Mouse (Mus musculus): ENCODE measurements at regions not wholly inside any gene's neighbourhood (a gene's known extent, or its start where the extent isn't known, plus 50 kb on each side); places are given as distances from the start of the nearest gene placed in this dataset.

- Histone ChIP-seq H3K27ac (ENCODE audit: insufficient read depth, low read depth, low read length, poor library complexity, severe bottlenecking) (peak overlapping the region; percentile 58; the same call in 1 of the 2 replicates), H3K36me3 (ENCODE audit: control insufficient read depth, insufficient read depth, low read length, poor library complexity, severe bottlenecking) (no peaks in the 10 kb centered on the region), H3K9me3 (ENCODE audit: control insufficient read depth, insufficient read depth, low read depth, low read length) (no peaks in the 10 kb centered on the region), H3K4me3 (ENCODE audit: insufficient read depth in 1 of 2, low read depth in 1 of 2, low read length in 2 of 2, poor library complexity in 1 of 2, severe bottlenecking in 1 of 2) (no peak overlapping the region), H3K4me1 (ENCODE audit: control insufficient read depth in 2 of 2, insufficient read depth in 2 of 2, low read length in 2 of 2, poor library complexity in 1 of 2) (peaks cover 0 to 5% of the 10 kb centered on the region in 2 experiments; a peak in 1 of 4 replicates), H3K9ac (ENCODE audit: insufficient read depth, low read depth, low read length, poor library complexity, severe bottlenecking) (no peak overlapping the region)
- TF ChIP-seq HCFC1 (IDR thresholded peaks at IDR 0.05; ENCODE audit: borderline replicate concordance, insufficient read depth, low read length) (no peak), ZC3H11A (IDR thresholded peaks at IDR 0.05; ENCODE audit: borderline replicate concordance, low read depth, low read length) (no peak), CHD2 (IDR thresholded peaks at IDR 0.05; ENCODE audit: low read depth, low read length) (no peak), ZNF384 (IDR thresholded peaks at IDR 0.05; ENCODE audit: low read depth, low read length) (no peak), MAFK (IDR thresholded peaks at IDR 0.05; ENCODE audit: insufficient read depth, low read depth, low read length) (no peak)
- in situ Hi-C loops (cut with MboI; ENCODE audit: low sequenced_read_pairs in 2 of 2, unreplicated experiment in 2 of 2): no loop called here
- DNase-seq (ENCODE audit: low read depth, low spot score): peak; percentile 50
These were observed 171.7 kb upstream of the Brinp3 start for GRCm38 (mm10) chr1:146322862-146323261.

GRCm38 (mm10) chr1:146337049-146337448 lies 157.5 kb upstream of the Brinp3 start:
- H3K27ac ChIP-seq (ENCODE audit: insufficient read depth, low read depth, low read length, poor library complexity, severe bottlenecking): no peak overlapping the region
- no peak overlapping the region for H3K4me3 ChIP-seq (ENCODE audit: insufficient read depth in 1 of 2, low read depth in 1 of 2, low read length in 2 of 2, poor library complexity in 1 of 2, severe bottlenecking in 1 of 2)
- no peaks in the 10 kb centered on the region for H3K36me3 ChIP-seq (ENCODE audit: control insufficient read depth, insufficient read depth, low read length, poor library complexity, severe bottlenecking)
- H3K4me1 ChIP-seq (ENCODE audit: control insufficient read depth in 2 of 2, insufficient read depth in 2 of 2, low read length in 2 of 2, poor library complexity in 1 of 2): no peaks in the 10 kb centered on the region
- in situ Hi-C loops (cut with MboI; ENCODE audit: low sequenced_read_pairs in 2 of 2, unreplicated experiment in 2 of 2): no loop called here
- no peak for DNase-seq (ENCODE audit: low read depth, low spot score)
- H3K9ac ChIP-seq (ENCODE audit: insufficient read depth, low read depth, low read length, poor library complexity, severe bottlenecking): no peak overlapping the region
- no peaks in the 10 kb centered on the region for H3K9me3 ChIP-seq (ENCODE audit: control insufficient read depth, insufficient read depth, low read depth, low read length)
- TF ChIP-seq MAFK (IDR thresholded peaks at IDR 0.05; ENCODE audit: insufficient read depth, low read depth, low read length) (no peak), ZC3H11A (IDR thresholded peaks at IDR 0.05; ENCODE audit: borderline replicate concordance, low read depth, low read length) (no peak), ZNF384 (IDR thresholded peaks at IDR 0.05; ENCODE audit: low read depth, low read length) (no peak), HCFC1 (IDR thresholded peaks at IDR 0.05; ENCODE audit: borderline replicate concordance, insufficient read depth, low read length) (no peak), CHD2 (IDR thresholded peaks at IDR 0.05; ENCODE audit: low read depth, low read length) (no peak)

- Histone ChIP-seq H3K27ac (ENCODE audit: insufficient read depth, low read depth, low read length, poor library complexity, severe bottlenecking) (no peak overlapping the region), H3K4me3 (ENCODE audit: insufficient read depth in 1 of 2, low read depth in 1 of 2, low read length in 2 of 2, poor library complexity in 1 of 2, severe bottlenecking in 1 of 2) (no peak overlapping the region), H3K9me3 (ENCODE audit: control insufficient read depth, insufficient read depth, low read depth, low read length) (no peaks in the 10 kb centered on the region), H3K9ac (ENCODE audit: insufficient read depth, low read depth, low read length, poor library complexity, severe bottlenecking) (no peak overlapping the region), H3K36me3 (ENCODE audit: control insufficient read depth, insufficient read depth, low read length, poor library complexity, severe bottlenecking) (no peaks in the 10 kb centered on the region), H3K4me1 (ENCODE audit: control insufficient read depth in 2 of 2, insufficient read depth in 2 of 2, low read length in 2 of 2, poor library complexity in 1 of 2) (no peaks in the 10 kb centered on the region)
- DNase-seq (ENCODE audit: low read depth, low spot score): peak; percentile 3
- TF ChIP-seq MAFK (IDR thresholded peaks at IDR 0.05; ENCODE audit: insufficient read depth, low read depth, low read length): peak; percentile 55; the same call in 1 of the 2 replicates
- TF ChIP-seq ZNF384 (IDR thresholded peaks at IDR 0.05; ENCODE audit: low read depth, low read length): no peak
- in situ Hi-C loops (cut with MboI; ENCODE audit: low sequenced_read_pairs in 2 of 2, unreplicated experiment in 2 of 2): no loop called here
These were observed 137.6 kb upstream of the Brinp3 start for GRCm38 (mm10) chr1:146356964-146357363.

- Histone ChIP-seq H3K27ac (ENCODE audit: insufficient read depth, low read depth, low read length, poor library complexity, severe bottlenecking) (no peak overlapping the region), H3K4me1 (ENCODE audit: control insufficient read depth in 2 of 2, insufficient read depth in 2 of 2, low read length in 2 of 2, poor library complexity in 1 of 2) (no peaks in the 10 kb centered on the region), H3K4me3 (ENCODE audit: insufficient read depth in 1 of 2, low read depth in 1 of 2, low read length in 2 of 2, poor library complexity in 1 of 2, severe bottlenecking in 1 of 2) (no peak overlapping the region), H3K9me3 (ENCODE audit: control insufficient read depth, insufficient read depth, low read depth, low read length) (no peaks in the 10 kb centered on the region), H3K36me3 (ENCODE audit: control insufficient read depth, insufficient read depth, low read length, poor library complexity, severe bottlenecking) (no peaks in the 10 kb centered on the region), H3K9ac (ENCODE audit: insufficient read depth, low read depth, low read length, poor library complexity, severe bottlenecking) (no peak overlapping the region)
- in situ Hi-C loops (cut with MboI; ENCODE audit: low sequenced_read_pairs in 2 of 2, unreplicated experiment in 2 of 2): no loop called here
- TF ChIP-seq HCFC1 (IDR thresholded peaks at IDR 0.05; ENCODE audit: borderline replicate concordance, insufficient read depth, low read length) (no peak), CHD2 (IDR thresholded peaks at IDR 0.05; ENCODE audit: low read depth, low read length) (no peak), MAFK (IDR thresholded peaks at IDR 0.05; ENCODE audit: insufficient read depth, low read depth, low read length) (no peak), ZNF384 (IDR thresholded peaks at IDR 0.05; ENCODE audit: low read depth, low read length) (no peak), ZC3H11A (IDR thresholded peaks at IDR 0.05; ENCODE audit: borderline replicate concordance, low read depth, low read length) (no peak)
- no peak for DNase-seq (ENCODE audit: low read depth, low spot score)
These were observed 136.3 kb upstream of the Brinp3 start for GRCm38 (mm10) chr1:146358301-146358700.

- Histone ChIP-seq H3K9ac (ENCODE audit: insufficient read depth, low read depth, low read length, poor library complexity, severe bottlenecking) (no peak overlapping the region), H3K4me1 (ENCODE audit: control insufficient read depth in 2 of 2, insufficient read depth in 2 of 2, low read length in 2 of 2, poor library complexity in 1 of 2) (no peaks in the 10 kb centered on the region), H3K27ac (ENCODE audit: insufficient read depth, low read depth, low read length, poor library complexity, severe bottlenecking) (no peak overlapping the region), H3K4me3 (ENCODE audit: insufficient read depth in 1 of 2, low read depth in 1 of 2, low read length in 2 of 2, poor library complexity in 1 of 2, severe bottlenecking in 1 of 2) (no peak overlapping the region), H3K36me3 (ENCODE audit: control insufficient read depth, insufficient read depth, low read length, poor library complexity, severe bottlenecking) (no peaks in the 10 kb centered on the region), H3K9me3 (ENCODE audit: control insufficient read depth, insufficient read depth, low read depth, low read length) (no peaks in the 10 kb centered on the region)
- TF ChIP-seq HCFC1 (IDR thresholded peaks at IDR 0.05; ENCODE audit: borderline replicate concordance, insufficient read depth, low read length) (no peak), ZC3H11A (IDR thresholded peaks at IDR 0.05; ENCODE audit: borderline replicate concordance, low read depth, low read length) (no peak), CHD2 (IDR thresholded peaks at IDR 0.05; ENCODE audit: low read depth, low read length) (no peak), MAFK (IDR thresholded peaks at IDR 0.05; ENCODE audit: insufficient read depth, low read depth, low read length) (no peak), ZNF384 (IDR thresholded peaks at IDR 0.05; ENCODE audit: low read depth, low read length) (no peak)
- no peak for DNase-seq (ENCODE audit: low read depth, low spot score)
- in situ Hi-C loops (cut with MboI; ENCODE audit: low sequenced_read_pairs in 2 of 2, unreplicated experiment in 2 of 2): no loop called here
These were observed 134.9 kb upstream of the Brinp3 start for GRCm38 (mm10) chr1:146359632-146360031.

All from ES-E14 (cell line).